Mouse (Mus musculus) heart, embryonic 13.5 days (tissue): ENCODE measurements around the gene Trit1. TPM values are rescaled to one million over a fixed set of nuclear protein-coding genes. Genes with fewer than 3 reads are reported as not detected.
A peak's percentile ranks its signal among the peaks of the same experiment; 100 is the strongest.
"Not testable (repeated sequence)": the region's sequence is repeated elsewhere in the genome, so short reads cannot be mapped to it uniquely, and the experiment has no call there.

Source experiments
- ATAC-seq: fragments of 200-750 bp; cut with Nextera tagmentation; 2 replicates; pipeline ENCODE4 v1.8.0; 2017; ENCODE audit warnings: moderate TSS enrichment; ENCODE audit not compliant: insufficient number of reproducible peaks, low FRiP score, low TSS enrichment; ENCODE audit errors: extremely low read depth
- H3K27ac ChIP-seq: fragments of 300-500 bp; sonication (generic); replicated peaks from 2 replicates; pipeline ENCODE4 v1.5.1; 2015; ENCODE audit warnings: moderate library complexity, mild to moderate bottlenecking, inconsistent platforms
- H3K27me3 ChIP-seq: fragments of 300-500 bp; sonication (generic); replicated peaks from 2 replicates; pipeline ENCODE4 v1.6.1; 2015; ENCODE audit warnings: mild to moderate bottlenecking, inconsistent platforms
- H3K36me3 ChIP-seq: fragments of 300-500 bp; sonication (generic); 2 replicates; pipeline ENCODE4 v1.6.1; 2015; ENCODE audit warnings: mild to moderate bottlenecking, inconsistent platforms
- H3K4me1 ChIP-seq: fragments of 300-500 bp; sonication (generic); 2 replicates; pipeline ENCODE4 v1.6.1; 2015; ENCODE audit warnings: inconsistent platforms
- H3K4me2 ChIP-seq: fragments of 300-500 bp; sonication (generic); 2 replicates; pipeline ENCODE4 v1.6.1; 2015; ENCODE audit warnings: inconsistent platforms, mild to moderate bottlenecking, moderate library complexity
- H3K4me3 ChIP-seq: fragments of 300-500 bp; sonication (generic); 2 replicates; pipeline ENCODE4 v1.5.1; 2015; ENCODE audit warnings: moderate library complexity, mild to moderate bottlenecking, inconsistent platforms
- H3K9ac ChIP-seq: fragments of 300-500 bp; sonication (generic); 2 replicates; pipeline ENCODE4 v1.6.1; 2015; ENCODE audit warnings: inconsistent platforms, mild to moderate bottlenecking, moderate library complexity
- H3K9me3 ChIP-seq: fragments of 300-500 bp; sonication (generic); 2 replicates; pipeline ENCODE4 v1.6.1; 2016; ENCODE audit warnings: inconsistent platforms
- WGBS: fragments of 180-500 bp; shearing (Covaris S2); methylation state at CpG from one replicate; pipeline ENCODE4 v1.1.7; 2015; ENCODE audit warnings: mixed read lengths; 5-methylcytosine and 5-hydroxymethylcytosine counted together
- polyA plus RNA-seq: library from polyadenylated mRNA; unstranded; fragments of >200 nt; fragmentation: Nextera tagmentation; extraction: Ambion mirVana; gene quantifications from 2 replicates; pipeline ENCODE4 v1.2.1, GENCODE M21; 2015

Trit1 gene
- polyA plus RNA-seq, 1 experiment from 2014 or later = 10.6 TPM

DNA sequence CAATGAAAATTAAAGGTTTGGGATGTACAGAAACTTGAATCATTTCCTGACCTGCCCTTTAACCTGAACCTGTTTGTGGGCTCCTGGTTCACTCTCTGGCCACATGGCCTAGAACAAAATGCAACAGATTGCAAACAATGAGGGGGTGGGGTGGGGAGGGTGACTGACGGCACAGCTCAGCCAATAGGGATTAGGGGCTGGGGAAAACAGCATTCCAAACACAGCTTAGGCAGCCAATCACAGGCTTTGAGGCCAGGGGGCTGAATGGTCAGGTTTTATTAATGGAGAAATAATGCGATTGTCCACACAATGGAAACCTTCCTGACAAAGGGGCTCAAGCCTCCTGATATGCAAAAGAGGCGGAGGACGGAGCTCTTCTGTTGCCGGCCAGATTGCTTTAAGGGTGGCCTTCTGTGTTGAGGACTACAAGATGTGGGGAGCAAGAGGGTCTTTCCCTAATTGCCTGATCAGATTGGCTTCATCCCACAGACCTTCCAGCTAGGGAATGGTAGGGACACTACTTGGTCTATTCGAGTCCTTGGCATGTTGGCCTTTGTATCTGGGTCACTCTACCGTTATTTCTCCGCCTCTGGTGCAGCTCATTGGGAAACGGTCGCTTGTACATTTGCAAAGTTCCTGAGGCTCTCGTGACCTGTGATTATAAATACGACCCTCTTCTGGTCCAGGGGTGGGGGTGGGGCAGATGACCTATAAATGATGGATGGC lies 17.7 kb upstream of the Trit1 start:
- Histone ChIP-seq H3K9ac (no peak overlapping the region), H3K27ac (no peak overlapping the region), H3K4me1 (peaks cover 9% of the 10 kb centered on the region), H3K9me3 (no peaks in the 10 kb centered on the region), H3K4me3 (no peak overlapping the region), H3K36me3 (no peaks in the 10 kb centered on the region), H3K4me2 (peak overlapping the region; percentile 1; the same call in 1 of the 2 replicates), H3K27me3 (peaks cover 81% of the 10 kb centered on the region)
- WGBS = 25% methylated on average over 12 of the region's 12 CpGs
- ATAC-seq = no peak

DNA sequence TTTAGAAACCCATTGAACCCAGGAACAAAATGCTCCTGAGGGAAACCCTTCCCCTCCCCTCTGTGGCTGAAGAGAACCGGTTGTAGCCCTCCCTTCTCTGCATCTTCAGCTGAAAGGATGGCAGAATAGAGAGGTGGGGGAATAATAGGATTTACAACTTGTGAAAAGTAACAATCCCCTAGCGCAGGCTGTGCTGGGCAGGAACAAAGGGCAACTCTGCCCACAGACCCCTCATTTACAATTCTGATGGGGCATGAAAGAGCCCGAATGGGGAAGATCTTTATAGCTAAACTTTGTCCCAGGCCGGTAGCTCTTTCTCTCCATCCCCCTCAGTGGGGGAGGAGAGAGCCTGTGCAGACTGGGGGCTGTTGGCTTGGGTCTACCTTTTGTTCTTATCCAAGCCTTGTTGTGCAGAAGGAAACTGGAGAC lies 17.1 kb upstream of the Trit1 start:
- Histone ChIP-seq H3K27me3 (peaks cover 78% of the 10 kb centered on the region), H3K4me1 (peaks cover 9% of the 10 kb centered on the region), H3K27ac (no peak overlapping the region), H3K36me3 (no peaks in the 10 kb centered on the region), H3K4me3 (no peak overlapping the region), H3K4me2 (peak overlapping the region; percentile 1; the same call in 1 of the 2 replicates), H3K9me3 (no peaks in the 10 kb centered on the region), H3K9ac (no peak overlapping the region)
- no peak for ATAC-seq
- 27% methylated on average over 4 of the region's 4 CpGs for WGBS

DNA sequence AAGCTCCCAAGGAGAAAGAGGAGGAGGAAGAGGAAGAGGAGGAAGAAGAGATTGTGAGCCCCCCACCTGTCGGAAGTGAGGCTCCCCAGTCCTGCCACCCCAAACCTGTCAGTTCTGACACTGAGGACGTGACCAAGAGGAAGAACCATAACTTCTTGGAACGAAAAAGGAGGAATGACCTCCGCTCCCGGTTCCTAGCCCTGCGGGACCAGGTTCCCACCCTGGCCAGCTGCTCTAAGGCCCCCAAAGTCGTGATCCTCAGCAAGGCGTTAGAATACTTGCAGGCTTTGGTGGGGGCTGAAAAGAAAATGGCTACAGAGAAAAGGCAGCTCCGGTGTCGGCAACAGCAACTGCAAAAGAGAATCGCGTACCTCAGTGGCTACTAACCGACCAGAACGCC lies 16.3 kb upstream of the Trit1 start:
- H3K4me3 ChIP-seq = no peak overlapping the region
- no peaks in the 10 kb centered on the region for H3K9me3 ChIP-seq
- H3K4me1 ChIP-seq = peaks cover 14% of the 10 kb centered on the region
- H3K9ac ChIP-seq = no peak overlapping the region
- no peaks in the 10 kb centered on the region for H3K36me3 ChIP-seq
- no peak for ATAC-seq
- peaks cover 69% of the 10 kb centered on the region for H3K27me3 ChIP-seq
- no peak overlapping the region for H3K4me2 ChIP-seq
- H3K27ac ChIP-seq = no peak overlapping the region
- WGBS = 70% methylated on average over 14 of the region's 14 CpGs

DNA sequence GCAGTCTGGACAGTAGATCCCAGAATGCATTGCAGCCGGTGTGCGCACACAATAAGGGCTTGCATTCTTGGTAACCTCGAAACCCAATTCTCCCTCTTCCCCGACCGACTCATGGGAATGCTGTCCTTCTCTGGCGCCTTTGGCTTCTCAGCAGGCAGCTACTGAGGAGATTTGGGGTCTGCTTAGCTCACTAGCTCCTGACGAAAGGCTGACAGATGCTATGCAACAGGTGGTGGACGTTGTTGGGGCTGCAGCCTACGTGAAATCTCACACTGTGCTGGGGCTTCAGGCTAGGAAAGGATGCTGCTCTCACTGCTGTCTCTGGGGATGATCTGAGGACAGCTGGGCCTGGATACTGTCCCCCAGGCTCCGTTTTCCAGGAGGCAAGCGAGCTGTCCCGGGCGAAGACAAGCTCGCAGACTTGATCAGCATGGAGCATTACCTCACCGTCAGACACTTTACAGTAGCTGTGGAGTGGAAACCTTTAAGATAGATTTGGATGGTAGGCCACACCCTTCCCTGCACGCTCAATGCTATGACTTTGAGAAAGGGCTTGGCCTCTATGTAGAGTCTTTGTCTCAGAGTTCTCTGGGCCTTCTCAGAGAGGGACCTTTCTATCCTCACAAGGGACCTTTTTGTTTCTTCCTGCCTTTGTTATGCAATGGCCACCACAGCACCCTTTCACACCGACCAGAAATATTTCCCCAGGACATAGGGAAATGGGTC lies 15.6 kb upstream of the Trit1 start:
- no peak for ATAC-seq

DNA sequence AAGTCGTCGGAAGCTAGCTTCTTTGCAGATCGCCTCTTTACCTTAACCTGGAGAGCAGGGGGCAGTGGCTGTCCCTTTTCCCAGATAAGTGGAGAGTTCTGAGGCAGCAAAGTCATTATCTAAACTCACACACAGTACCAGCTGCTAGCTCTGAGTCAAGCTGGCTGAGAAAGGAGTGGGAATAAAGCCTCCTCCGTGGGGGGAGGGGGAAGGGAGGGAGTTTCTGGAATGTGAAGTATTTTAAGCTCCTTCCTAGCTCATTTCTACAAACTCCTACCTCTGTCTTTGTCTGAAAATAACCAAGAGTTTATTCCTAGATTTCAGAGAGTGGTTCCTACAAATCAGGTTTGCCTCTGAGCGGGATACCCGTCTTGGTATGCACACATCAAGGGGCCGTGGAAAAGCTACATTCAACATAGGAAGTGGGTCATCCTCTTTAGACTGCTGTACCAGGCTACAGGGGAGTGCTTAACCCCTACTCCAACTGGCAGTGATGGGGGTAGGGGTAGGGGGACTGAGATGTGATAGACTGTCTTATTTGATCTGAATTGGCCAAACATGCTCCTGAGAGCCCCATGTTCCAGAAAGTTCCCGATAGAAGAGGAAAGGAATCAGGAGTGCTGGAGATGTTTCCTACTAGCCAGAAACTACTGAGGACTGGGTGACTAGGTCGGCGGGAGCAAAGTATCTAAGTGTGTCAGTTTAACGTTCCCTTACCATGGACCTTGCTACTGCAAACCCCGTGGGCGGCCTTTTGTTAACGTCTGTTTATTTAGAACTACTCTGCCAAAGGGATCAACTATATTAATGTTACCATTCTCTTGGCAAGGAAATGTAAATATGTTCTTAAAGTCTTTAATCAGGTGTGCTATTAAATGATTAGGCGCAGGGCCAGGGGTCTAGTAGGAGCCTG lies 11.1 kb upstream of the Trit1 start:
- no peak overlapping the region for H3K4me3 ChIP-seq
- H3K4me1 ChIP-seq = peaks cover 13% of the 10 kb centered on the region
- H3K36me3 ChIP-seq = no peaks in the 10 kb centered on the region
- WGBS = 26% methylated on average over 15 of the region's 15 CpGs
- H3K27me3 ChIP-seq = peaks cover 20% of the 10 kb centered on the region
- H3K9me3 ChIP-seq = no peaks in the 10 kb centered on the region
- H3K4me2 ChIP-seq = peak overlapping the region; percentile 20
- no peak overlapping the region for H3K27ac ChIP-seq
- ATAC-seq = no peak
- no peak overlapping the region for H3K9ac ChIP-seq

More for the DNA sequence above, 15.6 kb upstream of the Trit1 start:
- H3K4me2 ChIP-seq = no peak overlapping the region
- H3K9me3 ChIP-seq = no peaks in the 10 kb centered on the region
- no peak overlapping the region for H3K27ac ChIP-seq
- no peak overlapping the region for H3K4me3 ChIP-seq
- WGBS = 48% methylated on average over 17 of the region's 17 CpGs
- H3K27me3 ChIP-seq = peaks cover 66% of the 10 kb centered on the region
- H3K36me3 ChIP-seq = no peaks in the 10 kb centered on the region
- H3K9ac ChIP-seq = no peak overlapping the region
- peaks cover 21% of the 10 kb centered on the region for H3K4me1 ChIP-seq

DNA sequence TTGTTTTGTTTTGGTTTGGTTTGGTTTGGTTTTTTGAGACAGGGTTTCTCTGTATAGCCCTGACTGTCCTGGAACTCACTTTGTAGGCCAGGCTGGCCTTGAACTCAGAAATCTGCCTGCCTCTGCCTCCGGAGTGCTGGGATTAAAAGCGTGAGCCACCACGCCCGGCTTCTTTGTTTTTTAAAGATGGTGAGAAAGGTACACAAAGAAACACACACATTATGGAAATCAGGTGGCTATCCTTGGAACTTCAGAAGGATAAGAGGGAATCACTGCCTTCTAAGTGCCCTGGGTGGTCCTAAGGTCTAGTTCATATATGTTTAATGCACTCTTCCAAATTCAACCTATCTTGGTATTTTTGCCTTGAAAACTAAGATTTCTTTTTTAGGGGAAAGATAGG lies 3.9 kb upstream of the Trit1 start:
- H3K27me3 ChIP-seq, ATAC-seq, H3K27ac ChIP-seq, H3K4me2 ChIP-seq, H3K4me3 ChIP-seq, H3K36me3 ChIP-seq, H3K9me3 ChIP-seq, H3K9ac ChIP-seq: not testable (repeated sequence)
- peaks cover 11% of the 10 kb centered on the region for H3K4me1 ChIP-seq
- WGBS = 87% methylated on average over 4 of the region's 4 CpGs

DNA sequence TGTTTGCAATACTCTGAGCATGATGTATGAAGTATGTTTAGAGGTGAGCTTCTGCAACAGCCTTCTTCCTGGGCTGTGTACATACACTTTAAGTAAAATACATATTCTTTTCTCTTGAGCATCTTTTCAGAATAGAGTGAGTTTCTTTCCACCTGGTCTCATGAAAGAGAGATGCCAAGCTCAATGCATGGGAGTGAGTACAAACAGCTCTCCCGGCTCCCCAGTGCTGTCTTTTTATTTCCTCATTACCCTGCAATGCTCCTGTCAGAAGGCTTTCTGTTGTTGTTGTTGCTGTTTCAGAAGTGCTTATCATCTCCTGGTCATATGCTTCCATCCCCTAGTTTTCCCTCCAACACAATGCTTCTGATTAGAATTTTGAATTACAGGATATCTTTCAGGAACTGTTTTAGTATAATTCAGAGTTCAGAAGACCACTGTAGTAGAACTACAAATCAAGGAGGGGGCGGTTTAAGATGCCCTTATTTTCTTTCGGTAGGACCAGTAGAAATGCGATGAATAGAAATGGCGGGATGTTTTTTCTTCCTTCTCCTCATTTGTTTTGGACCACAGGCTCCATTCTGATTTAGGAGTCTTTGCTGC lies 3.0 kb upstream of the Trit1 start:
- Histone ChIP-seq H3K27ac (no peak overlapping the region), H3K27me3 (no peaks in the 10 kb centered on the region), H3K9ac (no peak overlapping the region), H3K4me2 (no peak overlapping the region), H3K4me1 (peaks cover 20% of the 10 kb centered on the region), H3K9me3 (no peaks in the 10 kb centered on the region), H3K36me3 (no peaks in the 10 kb centered on the region), H3K4me3 (no peak overlapping the region)
- ATAC-seq = no peak
- WGBS = 68% methylated on average over 5 of the region's 5 CpGs

DNA sequence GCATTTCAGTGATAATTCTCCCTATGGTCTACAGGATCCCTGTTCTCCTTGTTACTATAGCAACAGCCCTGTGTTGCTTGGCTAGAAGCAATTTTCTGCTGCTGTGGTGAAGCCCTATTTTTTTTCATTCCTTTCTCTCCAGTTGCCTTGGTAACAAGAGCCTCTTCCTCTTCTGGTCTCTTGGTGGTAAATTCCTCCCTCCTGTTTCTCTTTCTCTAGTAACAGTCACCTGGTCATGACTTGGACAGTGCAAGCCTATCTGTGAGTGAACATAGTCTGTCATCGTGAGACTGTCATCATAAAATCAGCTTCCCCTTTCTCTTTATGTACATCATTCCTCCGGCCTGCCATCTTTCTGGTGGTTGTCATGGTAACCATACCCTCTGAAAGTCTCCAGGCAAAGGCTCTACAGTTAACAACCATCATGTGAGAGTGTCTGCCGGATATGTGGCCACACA lies 2.4 kb upstream of the Trit1 start:
- H3K4me3 ChIP-seq = no peak overlapping the region
- no peak overlapping the region for H3K27ac ChIP-seq
- H3K36me3 ChIP-seq = no peaks in the 10 kb centered on the region
- H3K4me1 ChIP-seq = peaks cover 25% of the 10 kb centered on the region
- no peak overlapping the region for H3K9ac ChIP-seq
- no peak overlapping the region for H3K4me2 ChIP-seq
- no peaks in the 10 kb centered on the region for H3K27me3 ChIP-seq
- no peaks in the 10 kb centered on the region for H3K9me3 ChIP-seq
- WGBS = 58% methylated on average over 3 of the region's 3 CpGs
- no peak for ATAC-seq

DNA sequence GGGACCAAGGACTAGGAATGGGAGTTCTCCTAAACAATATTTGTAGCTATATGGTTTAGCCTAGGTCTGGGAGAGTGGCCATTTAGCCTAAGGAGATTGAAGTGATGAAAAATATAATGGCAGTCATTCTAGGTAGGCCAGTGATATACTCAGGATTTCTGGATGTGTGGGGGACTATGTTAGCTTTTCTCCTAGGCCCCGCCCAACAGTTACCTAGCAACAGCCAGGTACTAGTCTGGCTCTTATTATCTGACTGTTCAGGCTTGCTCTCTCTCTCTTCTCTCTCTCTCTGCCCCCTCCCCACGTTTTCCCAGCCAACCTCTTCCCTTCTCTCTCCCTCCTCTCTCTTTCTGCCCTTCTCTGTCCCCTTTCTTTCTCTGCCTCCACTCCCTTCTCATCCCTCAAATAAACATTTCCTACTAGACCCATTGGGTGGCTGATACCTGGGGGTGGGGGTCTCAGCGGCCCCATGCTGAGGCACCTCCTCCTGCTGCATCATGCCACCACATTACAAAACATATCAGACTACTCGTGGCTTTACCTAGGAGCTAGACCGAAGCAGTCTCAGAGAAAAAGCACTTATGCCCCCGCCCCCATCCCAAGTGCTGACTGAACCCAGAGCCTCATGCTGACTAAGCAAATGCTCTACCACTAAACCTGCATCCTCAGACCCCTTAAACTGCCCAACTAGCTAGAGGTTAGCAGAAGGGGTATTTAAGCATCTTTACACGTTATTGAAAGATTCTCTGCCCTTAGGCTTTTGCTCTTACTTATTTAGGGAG lies 1.7 kb upstream of the Trit1 start:
- Histone ChIP-seq H3K4me2 (no peak overlapping the region), H3K4me1 (peaks cover 28% of the 10 kb centered on the region), H3K27ac (no peak overlapping the region), H3K9me3 (no peaks in the 10 kb centered on the region), H3K9ac (no peak overlapping the region), H3K27me3 (no peaks in the 10 kb centered on the region), H3K4me3 (no peak overlapping the region), H3K36me3 (peaks cover 2% of the 10 kb centered on the region; the same call in 1 of the 2 replicates)
- 36% methylated on average over 7 of the region's 7 CpGs for WGBS
- ATAC-seq = no peak

DNA sequence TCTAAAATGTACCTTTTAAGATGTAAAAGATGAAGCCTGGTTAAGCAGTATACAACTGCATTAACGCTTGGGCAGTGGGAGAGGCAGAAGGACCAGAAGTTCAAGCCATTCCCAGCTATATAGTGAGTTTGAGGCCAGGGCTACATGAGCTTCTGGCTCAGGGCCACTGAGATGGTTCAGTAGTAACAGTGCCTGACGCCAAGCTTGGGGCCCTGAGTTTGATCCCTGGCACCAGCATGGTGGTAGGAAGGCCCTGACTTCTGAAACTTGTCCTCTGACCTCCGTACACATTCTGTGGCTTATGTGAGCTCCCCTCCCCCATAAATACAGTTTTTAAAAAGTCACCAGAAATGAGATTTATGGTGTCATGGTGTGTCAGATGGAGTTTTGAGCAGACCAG lies 5.2 kb downstream of the Trit1 start:
- Histone ChIP-seq H3K4me2 (no peak overlapping the region), H3K4me1 (peaks cover 37% of the 10 kb centered on the region), H3K9ac (no peak overlapping the region), H3K36me3 (peaks cover 34% of the 10 kb centered on the region), H3K9me3 (no peaks in the 10 kb centered on the region), H3K4me3 (no peak overlapping the region), H3K27ac (no peak overlapping the region), H3K27me3 (no peaks in the 10 kb centered on the region)
- WGBS = 89% methylated on average over 3 of the region's 3 CpGs
- ATAC-seq = no peak
